Mouse (Mus musculus): ENCODE measurements at regions not wholly inside any gene's neighbourhood (a gene's known extent, or its start where the extent isn't known, plus 50 kb on each side); places are given as distances from the start of the nearest gene placed in this dataset.

GRCm38 (mm10) chr1:71948686-71949085 lies 263.4 kb downstream of the Mreg start:
- no peak for DNase-seq (ENCODE audit: low spot score in 2 of 2)

DNA sequence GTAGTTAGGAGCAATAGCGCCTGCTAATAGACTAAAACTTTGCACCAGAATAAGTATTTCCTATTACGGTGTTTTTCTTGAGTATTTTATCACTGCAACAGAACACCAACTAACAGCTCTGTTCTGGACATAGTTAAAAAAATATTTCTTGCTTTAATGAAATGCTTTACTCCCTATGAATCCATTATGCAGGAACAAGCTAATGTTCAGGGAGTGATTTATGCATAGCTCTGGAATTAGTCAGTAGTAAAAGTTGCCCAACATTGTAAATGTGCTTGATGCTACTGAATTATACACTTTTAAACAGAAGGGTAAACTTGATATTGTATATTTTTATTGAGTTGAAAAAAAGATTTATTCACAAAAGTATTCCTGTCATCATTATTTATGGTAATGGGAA lies 264.6 kb downstream of the Mreg start:
- no peak for DNase-seq (ENCODE audit: low spot score in 2 of 2)

- no peak for DNase-seq (ENCODE audit: low spot score in 2 of 2)
Observed at GRCm38 (mm10) chr1:71946911-71947310, 265.2 kb downstream of the Mreg start.

- peak in 1 of 2 experiments; percentile 38 for DNase-seq (ENCODE audit: low spot score in 2 of 2)
Observed at GRCm38 (mm10) chr1:71945070-71945469, 267.0 kb downstream of the Mreg start.

DNA sequence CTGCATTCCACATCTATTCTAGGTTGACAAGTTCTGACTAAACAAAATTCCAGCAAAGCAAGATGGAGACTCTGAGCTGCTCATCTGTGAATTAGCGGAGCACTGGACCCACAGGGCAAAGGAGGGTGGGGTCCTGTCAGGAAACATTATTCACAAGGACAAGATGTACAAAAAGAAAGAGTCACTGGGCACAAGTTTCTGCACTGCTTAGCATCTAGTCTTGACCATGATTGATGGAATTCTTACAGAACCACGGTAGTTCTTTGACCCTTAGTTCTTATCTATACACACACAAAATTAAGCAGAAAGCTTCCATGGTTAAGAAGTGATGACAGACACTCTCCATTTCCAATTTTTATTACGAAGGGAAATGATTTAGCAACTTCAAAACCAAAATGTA lies 267.6 kb downstream of the Mreg start:
- no peak for DNase-seq (ENCODE audit: low spot score in 2 of 2)

DNA sequence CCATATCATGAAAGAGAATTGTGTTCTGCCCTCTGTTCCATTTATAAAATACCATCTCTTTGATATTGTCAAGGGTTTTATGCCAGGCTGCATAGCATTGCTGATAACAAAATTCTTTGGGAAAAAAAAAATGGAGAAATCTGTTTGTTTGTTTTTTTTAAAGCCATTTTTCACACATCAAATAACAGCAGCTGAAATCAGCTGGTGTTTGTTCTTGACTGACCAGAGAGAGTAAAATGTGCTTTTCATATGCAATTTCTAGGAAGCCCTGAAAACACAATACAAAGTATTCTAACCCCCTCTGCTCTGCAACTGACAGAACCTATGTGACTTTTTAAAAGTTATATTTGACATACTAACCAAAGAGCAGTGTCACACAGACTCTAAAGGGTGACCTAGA lies 270.0 kb downstream of the Mreg start:
- DNase-seq (ENCODE audit: low spot score in 2 of 2), result no peak

DNA sequence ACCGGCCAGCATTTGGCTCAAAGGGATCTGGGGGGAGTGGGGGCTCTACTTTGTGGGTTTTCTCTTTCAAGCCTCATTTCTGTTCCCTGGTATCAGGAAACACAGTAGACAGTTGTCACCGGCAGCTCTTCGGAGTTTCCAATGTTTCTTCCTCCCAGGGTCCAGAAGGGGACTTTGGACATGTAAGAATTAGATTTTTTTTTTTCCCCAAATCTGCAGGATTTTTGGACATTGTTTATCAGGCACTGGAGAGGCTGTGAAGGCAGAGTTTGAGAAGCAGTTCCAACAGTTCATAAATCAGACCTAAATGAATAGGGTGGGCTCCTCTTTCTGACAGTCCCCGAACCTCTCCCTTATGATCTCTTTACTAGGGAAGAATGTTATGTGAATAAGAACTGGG lies 270.4 kb downstream of the Mreg start:
- no peak for DNase-seq (ENCODE audit: low spot score in 2 of 2)

DNA sequence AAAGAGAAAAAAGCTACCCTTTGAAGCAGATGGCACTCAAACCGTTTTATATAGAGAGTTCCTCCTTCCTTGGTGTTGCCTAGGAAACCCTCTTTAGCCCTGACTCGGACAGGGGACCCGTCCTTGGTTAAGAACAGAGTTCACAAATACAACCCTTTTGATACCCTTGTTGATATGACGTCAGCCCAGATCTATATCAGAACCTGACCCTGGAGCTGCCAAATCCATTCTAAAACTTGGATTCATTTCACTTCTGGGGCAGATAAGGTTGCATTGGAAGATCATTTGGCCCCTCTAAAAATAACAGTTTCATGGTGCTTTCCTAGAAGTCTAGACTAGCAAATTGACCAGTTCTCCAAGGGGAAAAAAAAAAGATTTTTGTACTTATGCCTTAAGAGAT lies 271.2 kb downstream of the Mreg start:
- DNase-seq (ENCODE audit: low spot score in 2 of 2), result no peak

GRCm38 (mm10) chr1:71938323-71939007 lies 273.6 kb downstream of the Mreg start:
- peak in 1 of 2 experiments; percentile 18 for DNase-seq (ENCODE audit: low spot score in 2 of 2)

DNA sequence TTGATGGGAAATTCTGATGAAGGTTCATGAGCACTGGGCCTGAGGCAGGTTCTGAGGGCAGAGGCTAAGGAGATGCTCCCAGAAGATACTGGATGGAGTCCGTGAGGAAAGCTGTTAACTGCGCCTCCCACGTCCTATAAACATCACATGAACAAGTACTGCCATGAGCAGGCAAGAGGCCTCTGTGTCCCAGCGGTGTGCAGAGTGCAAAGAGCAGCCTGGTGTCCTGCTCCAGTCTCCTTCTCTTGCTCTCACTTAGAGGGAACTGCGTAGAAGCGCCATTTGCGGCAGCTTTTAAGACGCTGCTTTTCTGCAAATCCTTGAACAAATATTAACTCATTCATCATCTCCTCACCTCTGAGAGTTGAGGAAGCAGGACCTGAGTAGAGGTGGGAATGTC lies 274.2 kb downstream of the Mreg start:
- DNase-seq (ENCODE audit: low spot score in 2 of 2), result no peak

- no peak for DNase-seq (ENCODE audit: low spot score in 2 of 2)
Observed at GRCm38 (mm10) chr1:71937168-71937567, 274.9 kb downstream of the Mreg start.

DNA sequence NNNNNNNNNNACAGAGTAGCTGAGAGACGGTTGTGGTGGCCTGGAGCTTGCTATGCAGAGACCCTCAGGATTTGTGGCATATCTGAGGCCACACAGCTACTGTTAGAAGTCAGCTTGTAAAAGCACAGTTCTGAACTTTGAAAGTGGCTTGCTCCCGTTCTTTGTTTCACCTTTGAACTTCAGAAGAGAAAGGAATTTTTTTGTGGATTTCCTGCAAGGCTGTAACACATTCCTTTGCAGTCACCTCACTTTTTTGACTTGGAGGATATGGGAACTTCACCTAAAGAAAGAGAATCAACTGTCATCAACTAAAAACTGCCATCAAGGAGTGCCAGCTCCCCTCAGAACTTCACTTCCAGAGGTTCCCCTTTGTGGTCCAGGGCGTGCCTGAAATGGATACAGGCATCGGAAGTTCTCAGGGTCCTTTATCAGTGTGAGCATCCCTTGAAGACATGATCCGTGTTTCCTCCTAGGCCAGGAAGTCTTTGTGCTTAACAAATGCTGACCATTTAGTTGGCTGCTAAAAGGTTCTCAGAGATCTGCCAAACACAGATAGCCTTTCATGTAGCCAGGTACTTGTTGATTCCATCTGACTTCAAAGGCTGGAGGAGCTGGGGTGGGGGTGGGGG lies 275.5 kb downstream of the Mreg start:
- no peak for DNase-seq (ENCODE audit: low spot score in 2 of 2)

DNA sequence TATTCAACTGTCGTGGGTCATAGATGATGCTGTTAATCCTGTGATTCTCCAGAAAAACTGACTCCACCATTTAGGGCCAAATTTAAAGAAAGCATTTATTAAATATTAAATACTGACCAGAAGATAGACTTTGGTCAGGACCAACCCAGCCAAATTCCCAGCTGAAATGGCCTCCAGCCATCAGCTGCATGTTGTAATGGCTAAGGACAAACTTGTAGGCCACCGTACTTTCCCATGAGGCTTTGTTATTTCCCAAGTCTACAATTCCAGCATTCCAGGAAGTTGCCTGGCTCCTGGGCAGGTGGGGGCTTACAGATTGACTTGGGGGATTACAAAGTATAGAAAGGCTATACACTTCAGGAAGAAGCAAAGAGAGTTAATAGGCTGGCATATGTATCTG lies 272.5 kb upstream of the Fn1 start:
- DNase-seq (ENCODE audit: low spot score in 2 of 2), result no peak

DNA sequence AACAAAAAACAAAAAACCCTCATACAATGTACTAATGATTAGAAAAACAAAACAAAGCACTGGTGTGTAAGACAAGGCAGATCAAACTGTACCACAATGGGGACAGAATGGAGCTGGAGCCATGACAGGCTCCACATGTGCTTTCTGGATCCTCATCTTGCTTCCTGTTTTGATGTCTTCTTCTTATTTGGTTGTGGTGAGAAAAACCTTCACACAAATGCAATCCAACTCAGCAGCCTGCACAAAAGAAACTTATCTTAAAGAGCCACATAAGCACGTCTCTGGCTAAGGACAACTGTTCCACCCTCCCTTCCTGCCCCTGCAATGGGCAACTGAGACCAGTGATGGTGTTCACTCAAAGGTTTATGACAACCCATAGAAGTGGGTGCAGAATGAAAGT lies 271.9 kb upstream of the Fn1 start:
- DNase-seq (ENCODE audit: low spot score in 2 of 2), result no peak

- DNase-seq (ENCODE audit: low spot score in 2 of 2), result peak in 1 of 2 experiments; percentile 15
Observed at GRCm38 (mm10) chr1:71923731-71924130, 270.7 kb upstream of the Fn1 start.

GRCm38 (mm10) chr1:71921456-71921855 lies 268.5 kb upstream of the Fn1 start:
- no peak for DNase-seq (ENCODE audit: low spot score in 2 of 2)

DNA sequence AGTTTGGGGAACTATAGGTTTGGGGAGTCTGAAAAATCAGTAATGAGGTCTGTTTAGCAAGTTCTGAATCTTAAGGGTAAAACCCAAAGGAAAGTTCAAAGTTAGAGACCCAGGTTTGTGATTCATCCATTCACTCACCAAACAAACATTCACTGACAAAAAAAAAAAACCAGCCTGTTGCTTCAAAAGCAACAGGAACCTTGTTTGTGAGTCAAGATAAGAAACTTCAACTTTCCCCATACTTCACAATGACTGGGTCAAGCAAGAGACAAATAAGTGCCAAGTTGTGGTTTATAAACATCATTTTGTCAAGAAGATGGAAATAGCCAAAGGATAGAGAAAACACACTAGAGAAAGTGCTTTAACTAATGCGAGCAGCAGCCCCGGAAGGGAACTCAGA lies 266.9 kb upstream of the Fn1 start:
- no peak for DNase-seq (ENCODE audit: low spot score in 2 of 2)

DNA sequence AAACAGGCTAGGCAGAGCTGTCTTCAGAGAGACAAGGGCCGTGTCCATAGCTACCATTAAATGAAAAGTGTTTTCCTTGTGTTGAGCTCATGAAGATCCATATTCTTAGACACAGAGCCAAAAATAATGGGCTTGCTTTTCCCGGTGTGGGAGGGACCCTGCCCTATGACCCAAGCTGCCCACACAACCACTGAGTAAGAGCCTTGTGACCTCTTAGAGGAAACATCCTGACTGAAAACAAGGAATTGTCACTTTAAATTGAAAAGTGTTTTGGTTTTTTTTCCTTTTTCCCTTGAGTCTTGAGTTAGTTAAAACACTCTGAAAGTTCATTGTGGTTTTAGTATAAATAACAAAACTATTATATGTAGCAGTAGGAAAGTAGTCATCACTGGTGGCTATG lies 264.0 kb upstream of the Fn1 start:
- no peak for DNase-seq (ENCODE audit: low spot score in 2 of 2)

DNA sequence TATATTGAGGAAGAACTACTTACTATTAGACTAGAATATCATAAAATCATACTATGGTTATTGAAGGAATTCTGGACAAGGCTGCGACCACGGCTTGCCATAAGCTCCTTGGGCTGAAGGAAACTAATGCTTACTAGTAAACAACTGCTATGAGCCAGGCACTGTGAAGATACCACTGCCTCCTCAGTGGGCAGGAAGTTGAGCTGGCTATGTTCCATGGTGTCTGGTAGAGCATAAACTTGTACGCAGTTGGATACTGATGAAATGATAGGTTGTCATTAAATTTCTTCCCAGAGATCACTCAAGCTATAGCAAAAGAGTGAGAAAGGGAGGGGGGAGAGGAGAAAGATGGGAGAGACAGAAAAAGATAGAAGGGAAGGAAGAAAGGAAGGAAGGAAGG lies 261.4 kb upstream of the Fn1 start:
- no peak for DNase-seq (ENCODE audit: low spot score in 2 of 2)

GRCm38 (mm10) chr1:71913221-71913620 lies 260.2 kb upstream of the Fn1 start:
- DNase-seq (ENCODE audit: low spot score in 2 of 2), result no peak

GRCm38 (mm10) chr1:71912441-71912840 lies 259.4 kb upstream of the Fn1 start:
- DNase-seq (ENCODE audit: low spot score in 2 of 2), result no peak

GRCm38 (mm10) chr1:71910125-71910524 lies 257.1 kb upstream of the Fn1 start:
- no peak for DNase-seq (ENCODE audit: low spot score in 2 of 2)

DNA sequence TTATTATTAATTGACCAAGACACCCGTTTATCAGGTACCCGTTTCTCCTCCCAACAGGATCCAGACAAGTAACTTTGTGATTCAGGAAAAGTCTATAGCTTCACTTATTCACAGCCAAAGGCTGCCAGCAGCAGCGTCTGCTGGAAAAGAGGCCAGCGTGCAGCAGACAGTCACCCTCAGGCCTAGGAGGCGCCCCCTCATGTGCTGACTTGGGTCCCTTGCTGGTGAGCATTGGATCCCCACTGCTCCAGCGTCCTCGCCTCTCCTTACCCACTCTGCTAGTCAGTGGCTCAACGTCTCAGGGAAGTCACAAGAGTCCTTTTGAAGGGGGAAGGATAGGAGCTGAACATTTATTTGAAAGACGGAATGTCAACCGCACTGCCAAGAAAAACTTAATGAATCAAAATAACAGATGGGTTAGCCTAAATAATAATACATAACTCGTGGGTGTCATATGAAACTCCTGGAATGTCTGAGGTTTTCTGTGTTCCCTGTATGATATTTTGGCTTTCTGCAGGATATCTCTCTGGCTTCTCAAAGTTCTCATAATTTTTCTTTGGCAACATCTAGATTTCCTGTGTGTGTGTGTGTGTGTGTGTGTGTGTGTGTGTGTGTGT lies 256.6 kb upstream of the Fn1 start:
- no peak for DNase-seq (ENCODE audit: low spot score in 2 of 2)
